Mouse (Mus musculus): ENCODE results near the gene Ppan. TPM values are rescaled to one million over a fixed set of nuclear protein-coding genes. Genes with fewer than 3 reads are reported as not detected.
A peak's percentile ranks its signal among the peaks of the same experiment; 100 is the strongest.

Ppan gene
- polyA plus RNA-seq, 1 experiment: 45.3 TPM

- DNase-seq: no peak
- 87% methylated on average over 2 of the region's 2 CpGs for WGBS
Observed at GRCm38 (mm10) chr9:20886563-20886962, 1.4 kb upstream of the Ppan start.

GRCm38 (mm10) chr9:20887191-20887590 lies 784 bp upstream of the Ppan start:
- no peaks in the 10 kb centered on the region for H3K4me1 ChIP-seq (ENCODE audit: control insufficient read depth, insufficient read depth, low read length)
- WGBS: 86% methylated on average over 6 of the region's 6 CpGs
- no peak overlapping the region for H3K4me3 ChIP-seq (replicated peaks; ENCODE audit: insufficient read depth, low read depth, low read length)
- DNase-seq: no peak
- TF ChIP-seq CTCF (IDR thresholded peaks at IDR 0.05; ENCODE audit: borderline replicate concordance, insufficient read depth, low read depth, low read length) (no peak), POLR2A (IDR thresholded peaks at IDR 0.05; ENCODE audit: borderline replicate concordance, insufficient read depth, low read length) (no peak)
- H3K27me3 ChIP-seq (ENCODE audit: control insufficient read depth, insufficient read depth, low read length): no peaks in the 10 kb centered on the region
- H3K27ac ChIP-seq (ENCODE audit: insufficient read depth, low read length): no peak overlapping the region

More at GRCm38 (mm10) chr9:20886563-20886962, 1.4 kb upstream of the Ppan start:
- TF ChIP-seq CTCF (IDR thresholded peaks at IDR 0.05; ENCODE audit: borderline replicate concordance, insufficient read depth, low read depth, low read length): no peak
- TF ChIP-seq POLR2A (IDR thresholded peaks at IDR 0.05; ENCODE audit: borderline replicate concordance, insufficient read depth, low read length): no peak
- Histone ChIP-seq H3K27me3 (ENCODE audit: control insufficient read depth, insufficient read depth, low read length) (no peaks in the 10 kb centered on the region), H3K27ac (ENCODE audit: insufficient read depth, low read length) (no peak overlapping the region), H3K4me3 (replicated peaks; ENCODE audit: insufficient read depth, low read depth, low read length) (no peak overlapping the region), H3K4me1 (ENCODE audit: control insufficient read depth, insufficient read depth, low read length) (no peaks in the 10 kb centered on the region)

GRCm38 (mm10) chr9:20888386-20888765 lies 401 bp downstream of the Ppan start:
- WGBS: under 1% methylated on average over 29 of the region's 30 CpGs
- Histone ChIP-seq H3K4me1 (ENCODE audit: control insufficient read depth, insufficient read depth, low read length) (no peaks in the 10 kb centered on the region), H3K27ac (ENCODE audit: insufficient read depth, low read length) (no peak overlapping the region), H3K27me3 (ENCODE audit: control insufficient read depth, insufficient read depth, low read length) (no peaks in the 10 kb centered on the region), H3K4me3 (replicated peaks; ENCODE audit: insufficient read depth, low read depth, low read length) (peak overlapping the region; percentile 70)
- DNase-seq: no peak
- TF ChIP-seq POLR2A (IDR thresholded peaks at IDR 0.05; ENCODE audit: borderline replicate concordance, insufficient read depth, low read length): no peak
- TF ChIP-seq CTCF (IDR thresholded peaks at IDR 0.05; ENCODE audit: borderline replicate concordance, insufficient read depth, low read depth, low read length): no peak

GRCm38 (mm10) chr9:20889185-20890141 lies 1.5 kb downstream of the Ppan start:
- H3K27me3 ChIP-seq (ENCODE audit: control insufficient read depth, insufficient read depth, low read length): no peaks in the 10 kb centered on the region
- H3K4me1 ChIP-seq (ENCODE audit: control insufficient read depth, insufficient read depth, low read length): no peaks in the 10 kb centered on the region
- no peak overlapping the region for H3K27ac ChIP-seq (ENCODE audit: insufficient read depth, low read length)
- no peak for TF ChIP-seq CTCF (IDR thresholded peaks at IDR 0.05; ENCODE audit: borderline replicate concordance, insufficient read depth, low read depth, low read length)
- no peak for TF ChIP-seq POLR2A (IDR thresholded peaks at IDR 0.05; ENCODE audit: borderline replicate concordance, insufficient read depth, low read length)
- 74% methylated on average over 29 of the region's 29 CpGs for WGBS
- DNase-seq: no peak
- H3K4me3 ChIP-seq (replicated peaks; ENCODE audit: insufficient read depth, low read depth, low read length): no peak overlapping the region

- TF ChIP-seq POLR2A (IDR thresholded peaks at IDR 0.05; ENCODE audit: borderline replicate concordance, insufficient read depth, low read length) (no peak), CTCF (IDR thresholded peaks at IDR 0.05; ENCODE audit: borderline replicate concordance, insufficient read depth, low read depth, low read length) (no peak)
- H3K4me3 ChIP-seq (replicated peaks; ENCODE audit: insufficient read depth, low read depth, low read length): no peak overlapping the region
- H3K27me3 ChIP-seq (ENCODE audit: control insufficient read depth, insufficient read depth, low read length): no peaks in the 10 kb centered on the region
- no peak for DNase-seq
- H3K27ac ChIP-seq (ENCODE audit: insufficient read depth, low read length): no peak overlapping the region
- 90% methylated on average over 5 of the region's 5 CpGs for WGBS
- H3K4me1 ChIP-seq (ENCODE audit: control insufficient read depth, insufficient read depth, low read length): no peaks in the 10 kb centered on the region
Observed at GRCm38 (mm10) chr9:20890411-20890810, 2.4 kb downstream of the Ppan start.

GRCm38 (mm10) chr9:20891339-20892103 lies 3.5 kb downstream of the Ppan start:
- no peak for DNase-seq
- H3K27me3 ChIP-seq (ENCODE audit: control insufficient read depth, insufficient read depth, low read length): no peaks in the 10 kb centered on the region
- TF ChIP-seq POLR2A (IDR thresholded peaks at IDR 0.05; ENCODE audit: borderline replicate concordance, insufficient read depth, low read length): no peak
- TF ChIP-seq CTCF (IDR thresholded peaks at IDR 0.05; ENCODE audit: borderline replicate concordance, insufficient read depth, low read depth, low read length): no peak

GRCm38 (mm10) chr9:20892104-20892653 lies 4.2 kb downstream of the Ppan start:
- Histone ChIP-seq H3K4me3 (replicated peaks; ENCODE audit: insufficient read depth, low read depth, low read length) (no peak overlapping the region), H3K4me1 (ENCODE audit: control insufficient read depth, insufficient read depth, low read length) (peaks cover 3% of the 10 kb centered on the region), H3K27me3 (ENCODE audit: control insufficient read depth, insufficient read depth, low read length) (no peaks in the 10 kb centered on the region), H3K27ac (ENCODE audit: insufficient read depth, low read length) (no peak overlapping the region)
- TF ChIP-seq CTCF (IDR thresholded peaks at IDR 0.05; ENCODE audit: borderline replicate concordance, insufficient read depth, low read depth, low read length) (no peak), POLR2A (IDR thresholded peaks at IDR 0.05; ENCODE audit: borderline replicate concordance, insufficient read depth, low read length) (no peak)
- WGBS: 62% methylated on average over 5 of the region's 5 CpGs
- DNase-seq: no peak

More at GRCm38 (mm10) chr9:20891339-20892103, 3.5 kb downstream of the Ppan start:
- Histone ChIP-seq H3K27ac (ENCODE audit: insufficient read depth, low read length) (no peak overlapping the region), H3K4me3 (replicated peaks; ENCODE audit: insufficient read depth, low read depth, low read length) (no peak overlapping the region), H3K4me1 (ENCODE audit: control insufficient read depth, insufficient read depth, low read length) (no peaks in the 10 kb centered on the region)
- WGBS: 72% methylated on average over 26 of the region's 26 CpGs

Data from cerebellum, adult 2 months (tissue).